Mouse (Mus musculus): ENCODE results near the gene Mapre3. TPM values are rescaled to one million over a fixed set of nuclear protein-coding genes. Genes with fewer than 3 reads are reported as not detected.

Mapre3 gene
- polyA plus RNA-seq, 1 experiment from 2014 or later, result 22.4 TPM

DNA sequence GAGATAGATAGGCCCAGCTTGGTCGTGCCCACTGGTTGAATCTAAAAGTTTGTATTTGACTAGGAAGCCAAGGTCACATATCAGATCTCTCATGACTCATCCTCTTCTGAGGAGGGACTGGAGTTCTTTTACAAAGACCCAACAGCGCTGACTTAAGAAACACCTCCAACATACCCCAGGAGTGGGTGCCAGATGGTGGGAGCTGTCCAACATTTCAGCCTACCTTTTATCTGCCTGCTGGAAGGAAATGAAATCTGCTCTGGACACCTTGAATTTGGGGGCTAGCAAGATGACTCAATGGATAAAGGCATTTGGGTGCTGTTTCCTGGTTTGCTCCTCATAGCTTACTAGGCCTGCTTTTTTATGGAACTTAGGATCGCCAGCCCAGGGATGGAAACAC, 27.5 kb downstream of the Mapre3 start:
- Histone ChIP-seq H3K9ac (ENCODE audit: low read length) (no peak overlapping the region), H3K4me1 (replicated peaks; ENCODE audit: control insufficient read depth, insufficient read depth, low read length) (no peaks in the 10 kb centered on the region), H3K27me3 (ENCODE audit: control insufficient read depth, insufficient read depth, low read depth, low read length) (no peaks in the 10 kb centered on the region), H3K36me3 (ENCODE audit: control insufficient read depth, insufficient read depth, low read length) (no peaks in the 10 kb centered on the region), H3K9me3 (ENCODE audit: control insufficient read depth, low read length) (no peaks in the 10 kb centered on the region), H3K4me3 (ENCODE audit: low read length) (no peak overlapping the region), H3K27ac (ENCODE audit: low read length) (no peak overlapping the region), H3K4me2 (ENCODE audit: low read depth, low read length) (no peak overlapping the region)
- 40% methylated on average over 3 of the region's 3 CpGs for whole genome bisulfite sequencing
- ATAC-seq (ENCODE audit: low read depth), result no peak

GRCm38 (mm10) chr5:30849891-30850555, 35.6 kb downstream of the Mapre3 start:
- Histone ChIP-seq H3K4me3 (ENCODE audit: low read length) (no peak overlapping the region), H3K27me3 (ENCODE audit: control insufficient read depth, insufficient read depth, low read depth, low read length) (no peaks in the 10 kb centered on the region), H3K36me3 (ENCODE audit: control insufficient read depth, insufficient read depth, low read length) (no peaks in the 10 kb centered on the region), H3K27ac (ENCODE audit: low read length) (peak overlapping the region; percentile 93), H3K9ac (ENCODE audit: low read length) (no peak overlapping the region), H3K4me2 (ENCODE audit: low read depth, low read length) (no peak overlapping the region; the same call in 1 of the 2 replicates), H3K4me1 (replicated peaks; ENCODE audit: control insufficient read depth, insufficient read depth, low read length) (peaks cover 17% of the 10 kb centered on the region), H3K9me3 (ENCODE audit: control insufficient read depth, low read length) (no peaks in the 10 kb centered on the region)
- peak; percentile 91 for ATAC-seq (ENCODE audit: low read depth)
- 33% methylated on average over 6 of the region's 6 CpGs for WGBS

DNA sequence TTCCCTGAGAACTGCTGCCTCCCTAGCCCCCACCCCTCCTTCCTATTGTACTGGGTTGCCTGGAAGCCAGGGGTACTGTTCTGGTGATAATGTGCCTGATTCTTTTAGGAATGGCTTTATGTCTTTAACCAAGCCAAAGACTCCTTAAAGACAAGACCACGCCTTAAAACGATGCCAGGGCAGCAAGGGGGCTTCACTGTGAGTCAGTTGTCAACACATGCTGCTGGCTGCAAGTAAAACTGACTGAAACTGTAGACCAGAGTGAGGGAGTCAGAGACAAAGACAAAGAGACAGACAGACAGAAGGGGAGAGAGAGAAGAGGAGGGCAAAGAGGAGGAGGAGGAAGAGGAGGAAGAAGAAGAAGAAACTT, 36.1 kb downstream of the Mapre3 start:
- H3K9ac ChIP-seq (ENCODE audit: low read length), result no peak overlapping the region
- 38% methylated on average over 2 of the region's 2 CpGs for WGBS
- H3K36me3 ChIP-seq (ENCODE audit: control insufficient read depth, insufficient read depth, low read length), result no peaks in the 10 kb centered on the region
- H3K4me3 ChIP-seq (ENCODE audit: low read length), result no peak overlapping the region
- peaks cover 17% of the 10 kb centered on the region for H3K4me1 ChIP-seq (replicated peaks; ENCODE audit: control insufficient read depth, insufficient read depth, low read length)
- H3K27me3 ChIP-seq (ENCODE audit: control insufficient read depth, insufficient read depth, low read depth, low read length), result no peaks in the 10 kb centered on the region
- no peaks in the 10 kb centered on the region for H3K9me3 ChIP-seq (ENCODE audit: control insufficient read depth, low read length)
- ATAC-seq (ENCODE audit: low read depth), result no peak
- H3K27ac ChIP-seq (ENCODE audit: low read length), result peak overlapping the region; percentile 93
- H3K4me2 ChIP-seq (ENCODE audit: low read depth, low read length), result no peak overlapping the region

DNA sequence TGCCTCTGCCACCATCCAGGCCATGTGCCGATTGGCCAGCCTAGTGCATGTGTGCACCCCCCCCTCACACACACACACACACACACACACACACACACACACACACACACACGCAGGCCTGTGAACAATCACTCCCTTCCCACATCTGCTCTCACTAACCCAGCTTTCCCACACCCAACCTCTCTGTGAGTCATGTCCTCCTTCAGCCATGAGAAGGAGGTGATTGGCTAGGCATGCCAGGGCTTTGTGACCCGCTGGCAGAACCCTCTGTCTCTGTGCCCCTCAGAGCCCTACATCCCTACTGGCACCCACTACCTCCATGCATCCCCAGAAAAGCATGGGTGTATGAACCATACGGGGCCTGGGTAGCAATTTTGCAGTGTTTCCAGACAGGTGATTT, 39.1 kb downstream of the Mapre3 start:
- WGBS, result 84% methylated on average over 4 of the region's 4 CpGs

DNA sequence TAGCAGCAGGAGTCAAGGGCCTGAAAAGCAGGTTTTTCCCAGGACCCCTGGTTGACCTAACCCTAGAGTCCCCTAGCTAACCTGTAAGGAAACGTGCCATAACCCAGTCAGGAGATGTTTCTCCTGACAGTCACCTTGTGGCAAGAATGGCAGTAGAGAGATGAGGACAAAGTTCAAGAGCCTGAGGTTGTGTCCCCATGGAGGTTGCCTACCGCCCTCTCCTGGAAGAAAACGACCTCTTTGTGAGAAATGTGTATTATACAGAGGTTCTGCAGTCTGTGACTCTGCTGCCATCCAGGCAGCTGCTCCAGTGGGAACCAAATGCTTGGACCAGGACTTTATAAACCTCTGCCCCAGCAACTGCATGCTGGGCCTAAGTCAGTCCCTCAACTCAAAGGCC, 41.2 kb downstream of the Mapre3 start:
- Histone ChIP-seq H3K27me3 (ENCODE audit: control insufficient read depth, insufficient read depth, low read depth, low read length) (no peaks in the 10 kb centered on the region), H3K27ac (ENCODE audit: low read length) (no peak overlapping the region), H3K4me2 (ENCODE audit: low read depth, low read length) (no peak overlapping the region), H3K9me3 (ENCODE audit: control insufficient read depth, low read length) (no peaks in the 10 kb centered on the region), H3K36me3 (ENCODE audit: control insufficient read depth, insufficient read depth, low read length) (no peaks in the 10 kb centered on the region), H3K9ac (ENCODE audit: low read length) (no peak overlapping the region), H3K4me3 (ENCODE audit: low read length) (no peak overlapping the region), H3K4me1 (replicated peaks; ENCODE audit: control insufficient read depth, insufficient read depth, low read length) (peaks cover 7% of the 10 kb centered on the region)
- no peak for ATAC-seq (ENCODE audit: low read depth)
- 47% methylated on average over 3 of the region's 3 CpGs for WGBS

More for the DNA sequence above, 39.1 kb downstream of the Mapre3 start:
- Histone ChIP-seq H3K4me2 (ENCODE audit: low read depth, low read length) (no peak overlapping the region), H3K4me1 (replicated peaks; ENCODE audit: control insufficient read depth, insufficient read depth, low read length) (peaks cover 14% of the 10 kb centered on the region), H3K27me3 (ENCODE audit: control insufficient read depth, insufficient read depth, low read depth, low read length) (no peaks in the 10 kb centered on the region), H3K9ac (ENCODE audit: low read length) (no peak overlapping the region), H3K36me3 (ENCODE audit: control insufficient read depth, insufficient read depth, low read length) (no peaks in the 10 kb centered on the region), H3K4me3 (ENCODE audit: low read length) (no peak overlapping the region), H3K9me3 (ENCODE audit: control insufficient read depth, low read length) (no peaks in the 10 kb centered on the region), H3K27ac (ENCODE audit: low read length) (no peak overlapping the region)
- no peak for ATAC-seq (ENCODE audit: low read depth)

GRCm38 (mm10) chr5:30856124-30856523, 41.7 kb downstream of the Mapre3 start:
- Histone ChIP-seq H3K27ac (ENCODE audit: low read length) (no peak overlapping the region), H3K4me1 (replicated peaks; ENCODE audit: control insufficient read depth, insufficient read depth, low read length) (peaks cover 2% of the 10 kb centered on the region), H3K4me3 (ENCODE audit: low read length) (no peak overlapping the region), H3K36me3 (ENCODE audit: control insufficient read depth, insufficient read depth, low read length) (no peaks in the 10 kb centered on the region), H3K27me3 (ENCODE audit: control insufficient read depth, insufficient read depth, low read depth, low read length) (no peaks in the 10 kb centered on the region), H3K4me2 (ENCODE audit: low read depth, low read length) (no peak overlapping the region), H3K9ac (ENCODE audit: low read length) (no peak overlapping the region), H3K9me3 (ENCODE audit: control insufficient read depth, low read length) (no peaks in the 10 kb centered on the region)
- 67% methylated on average over 2 of the region's 2 CpGs for WGBS
- no peak for ATAC-seq (ENCODE audit: low read depth)

- WGBS, result 56% methylated on average over 4 of the region's 4 CpGs
- no peaks in the 10 kb centered on the region for H3K27me3 ChIP-seq (ENCODE audit: control insufficient read depth, insufficient read depth, low read depth, low read length)
- H3K9me3 ChIP-seq (ENCODE audit: control insufficient read depth, low read length), result no peaks in the 10 kb centered on the region
- no peak overlapping the region for H3K27ac ChIP-seq (ENCODE audit: low read length)
- peak; percentile 70 for ATAC-seq (ENCODE audit: low read depth)
- H3K4me2 ChIP-seq (ENCODE audit: low read depth, low read length), result no peak overlapping the region
- H3K4me1 ChIP-seq (replicated peaks; ENCODE audit: control insufficient read depth, insufficient read depth, low read length), result 0 out of 2 replicates have a peak, but pooled peaks cover under 1% of the 10 kb centered on the region
- no peak overlapping the region for H3K4me3 ChIP-seq (ENCODE audit: low read length)
- H3K9ac ChIP-seq (ENCODE audit: low read length), result no peak overlapping the region
- H3K36me3 ChIP-seq (ENCODE audit: control insufficient read depth, insufficient read depth, low read length), result no peaks in the 10 kb centered on the region
These were observed 49.4 kb downstream of the Mapre3 start for GRCm38 (mm10) chr5:30863852-30864251.

GRCm38 (mm10) chr5:30864322-30864721, 49.9 kb downstream of the Mapre3 start:
- H3K4me2 ChIP-seq (ENCODE audit: low read depth, low read length), result no peak overlapping the region
- H3K9me3 ChIP-seq (ENCODE audit: control insufficient read depth, low read length), result no peaks in the 10 kb centered on the region
- no peaks in the 10 kb centered on the region for H3K36me3 ChIP-seq (ENCODE audit: control insufficient read depth, insufficient read depth, low read length)
- no peak overlapping the region for H3K4me3 ChIP-seq (ENCODE audit: low read length)
- ATAC-seq (ENCODE audit: low read depth), result peak; percentile 32
- no peaks in the 10 kb centered on the region for H3K27me3 ChIP-seq (ENCODE audit: control insufficient read depth, insufficient read depth, low read depth, low read length)
- no peak overlapping the region for H3K27ac ChIP-seq (ENCODE audit: low read length)
- 33% methylated on average over 15 of the region's 15 CpGs for WGBS
- H3K4me1 ChIP-seq (replicated peaks; ENCODE audit: control insufficient read depth, insufficient read depth, low read length), result 0 out of 2 replicates have a peak, but pooled peaks cover 4% of the 10 kb centered on the region
- H3K9ac ChIP-seq (ENCODE audit: low read length), result no peak overlapping the region

- Histone ChIP-seq H3K9ac (ENCODE audit: low read length) (no peak overlapping the region), H3K4me3 (ENCODE audit: low read length) (no peak overlapping the region), H3K27me3 (ENCODE audit: control insufficient read depth, insufficient read depth, low read depth, low read length) (no peaks in the 10 kb centered on the region), H3K27ac (ENCODE audit: low read length) (no peak overlapping the region), H3K4me2 (ENCODE audit: low read depth, low read length) (no peak overlapping the region), H3K9me3 (ENCODE audit: control insufficient read depth, low read length) (no peaks in the 10 kb centered on the region), H3K36me3 (ENCODE audit: control insufficient read depth, insufficient read depth, low read length) (peaks cover 6% of the 10 kb centered on the region), H3K4me1 (replicated peaks; ENCODE audit: control insufficient read depth, insufficient read depth, low read length) (peaks cover 11% of the 10 kb centered on the region)
- no peak for ATAC-seq (ENCODE audit: low read depth)
- WGBS, result 82% methylated on average over 3 of the region's 3 CpGs
These were observed 52.4 kb downstream of the Mapre3 start for GRCm38 (mm10) chr5:30866871-30867270.
